Mouse (Mus musculus): ENCODE data around the gene Megf8.

Gene Megf8

GRCm38 (mm10) chr7:25316532-25317445 lies at the start of gene Megf8:
Gene Megf8 (plus strand): TSS chr7:25317164.
- DNase-seq (ENCODE audit: low spot score in 2 of 2): peak; percentile 93 to 94

DNA sequence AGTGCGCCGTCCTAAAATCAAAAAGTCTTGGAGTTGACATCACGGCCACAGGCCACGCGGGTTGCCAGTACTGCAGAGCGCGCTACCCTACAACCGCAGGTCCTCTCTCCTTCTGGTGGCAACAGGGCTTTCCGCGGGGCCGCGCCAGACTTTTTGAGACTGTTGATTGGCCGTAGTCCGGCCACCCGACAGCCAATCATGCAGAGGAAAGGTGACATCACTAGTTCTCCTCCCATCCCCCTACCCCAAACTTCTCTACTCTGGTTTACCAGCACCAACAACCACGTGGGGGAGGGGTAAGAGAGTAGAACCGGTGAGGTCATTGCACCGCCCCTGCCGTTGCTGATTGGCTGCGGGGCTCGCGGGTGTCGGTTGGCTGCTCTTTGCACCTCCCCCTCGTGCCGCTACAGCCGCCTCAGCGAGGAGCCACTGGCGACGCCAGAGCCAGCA lies 49.6 kb upstream of the Megf8 start, which contains the start of gene Cic:
Gene Cic, plus strand, starts transcription at position 404 of the 450 bp plus-strand sequence.
- peak; percentile 97 to 98 for DNase-seq (ENCODE audit: low spot score in 2 of 2)

GRCm38 (mm10) chr7:25267751-25268463 lies 49.1 kb upstream of the Megf8 start:
- DNase-seq (ENCODE audit: low spot score in 2 of 2): peak; percentile 94 to 98

GRCm38 (mm10) chr7:25268588-25268987 lies 48.4 kb upstream of the Megf8 start:
- no peak for DNase-seq (ENCODE audit: low spot score in 2 of 2)

DNA sequence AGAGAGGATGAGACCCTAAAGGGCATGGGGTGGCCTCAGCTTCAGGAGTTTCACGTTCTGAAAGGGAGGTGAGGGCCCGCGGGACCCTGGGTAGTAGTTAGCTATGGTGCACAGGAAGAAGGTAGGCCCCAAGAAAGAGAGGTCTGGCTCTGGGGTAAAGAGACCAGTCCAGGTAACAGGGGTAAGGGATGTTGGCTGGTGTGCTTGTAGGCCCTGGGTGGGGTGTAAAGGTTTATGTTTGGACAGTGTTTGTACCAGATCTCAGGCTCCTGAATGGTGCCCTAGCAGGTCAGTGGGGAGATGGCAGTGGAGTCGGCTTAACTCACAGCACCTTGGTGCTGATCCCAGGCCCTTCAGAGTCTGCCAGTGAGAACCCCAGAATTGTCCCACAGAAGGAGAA lies 47.9 kb upstream of the Megf8 start:
- DNase-seq (ENCODE audit: low spot score in 2 of 2): no peak

GRCm38 (mm10) chr7:25269545-25270271 lies 47.3 kb upstream of the Megf8 start:
- no peak for DNase-seq (ENCODE audit: low spot score in 2 of 2)

- DNase-seq (ENCODE audit: low spot score in 2 of 2): no peak
Observed at GRCm38 (mm10) chr7:25270652-25271633, 46.0 kb upstream of the Megf8 start.

DNA sequence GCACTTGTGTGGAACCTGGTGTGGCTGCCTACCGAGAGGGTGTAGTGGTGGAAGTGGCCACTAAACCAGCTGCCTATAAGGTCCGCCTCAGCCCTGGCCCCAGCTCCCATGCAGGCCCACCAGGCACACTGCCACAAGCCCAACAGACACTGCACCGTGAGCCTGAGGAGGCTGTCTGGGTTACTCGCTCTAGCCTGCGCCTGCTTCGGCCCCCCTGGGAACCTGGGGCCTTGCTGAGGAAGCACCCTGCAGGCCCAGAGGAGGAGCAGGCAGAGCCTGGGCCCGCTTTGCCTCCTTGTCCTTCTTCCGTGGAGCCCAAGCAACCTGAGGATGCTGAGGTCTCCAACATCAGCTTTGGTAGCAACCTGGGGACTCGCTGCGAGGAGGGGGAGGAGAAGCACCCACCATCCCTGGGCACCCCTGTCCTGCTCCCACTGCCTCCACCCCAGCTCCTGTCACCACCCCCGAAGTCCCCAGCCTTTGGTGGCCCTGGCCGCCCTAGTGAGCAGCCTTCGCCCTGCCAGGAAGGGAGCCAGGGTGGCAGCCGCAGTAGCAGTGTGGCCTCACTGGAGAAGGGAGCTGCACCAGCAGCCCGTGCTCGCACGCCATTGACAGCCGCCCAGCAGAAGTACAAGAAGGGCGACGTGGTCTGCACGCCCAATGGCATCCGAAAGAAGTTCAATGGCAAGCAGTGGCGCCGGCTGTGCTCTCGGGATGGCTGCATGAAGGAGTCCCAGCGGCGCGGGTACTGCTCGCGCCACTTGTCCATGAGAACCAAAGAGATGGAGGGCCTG lies 45.1 kb upstream of the Megf8 start:
- no peak for DNase-seq (ENCODE audit: low spot score in 2 of 2)

- DNase-seq (ENCODE audit: low spot score in 2 of 2): no peak
Observed at GRCm38 (mm10) chr7:25272445-25273258, 44.3 kb upstream of the Megf8 start.

GRCm38 (mm10) chr7:25273259-25274241 lies 43.4 kb upstream of the Megf8 start:
- no peak for DNase-seq (ENCODE audit: low spot score in 2 of 2)

GRCm38 (mm10) chr7:25274571-25274970 lies 42.4 kb upstream of the Megf8 start:
- DNase-seq (ENCODE audit: low spot score in 2 of 2): no peak

GRCm38 (mm10) chr7:25274996-25275395 lies 42.0 kb upstream of the Megf8 start:
- DNase-seq (ENCODE audit: low spot score in 2 of 2): no peak

DNA sequence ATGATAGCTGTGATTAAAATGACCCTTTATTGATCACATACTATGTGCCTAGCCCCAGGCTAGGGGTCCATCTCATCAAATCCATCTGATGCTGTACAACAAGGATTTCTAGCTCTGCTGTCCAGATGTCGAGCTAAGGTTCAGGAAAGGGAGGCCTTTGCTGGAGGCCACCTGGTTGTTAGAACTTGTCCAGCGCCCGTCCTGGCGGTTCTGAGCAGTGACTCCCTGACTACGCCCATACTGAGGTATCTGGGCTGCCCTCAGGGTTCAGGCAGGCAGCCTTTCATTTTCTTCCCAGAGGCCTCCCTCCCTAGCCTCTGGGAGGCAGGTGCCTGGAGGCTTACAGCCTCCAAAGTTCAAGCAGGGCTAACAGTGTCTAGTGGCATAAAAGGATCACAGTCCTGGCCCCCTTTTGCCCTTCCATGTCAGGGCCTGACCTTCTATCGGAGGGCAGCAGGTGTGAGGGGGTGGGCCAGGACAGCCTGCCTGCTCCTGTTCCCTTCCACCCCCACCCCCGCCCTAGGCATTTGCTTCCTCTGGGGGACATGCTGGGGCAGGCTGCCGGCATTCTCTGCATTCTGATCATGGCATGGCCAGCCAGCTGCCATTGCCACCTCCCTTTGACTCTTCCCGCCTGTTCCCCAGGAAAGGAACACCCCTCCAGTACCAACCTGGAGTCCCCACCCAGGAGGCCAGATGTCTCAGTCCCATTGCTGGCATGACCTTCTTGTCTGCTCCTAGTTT lies 41.2 kb upstream of the Megf8 start:
- no peak for DNase-seq (ENCODE audit: low spot score in 2 of 2)

DNA sequence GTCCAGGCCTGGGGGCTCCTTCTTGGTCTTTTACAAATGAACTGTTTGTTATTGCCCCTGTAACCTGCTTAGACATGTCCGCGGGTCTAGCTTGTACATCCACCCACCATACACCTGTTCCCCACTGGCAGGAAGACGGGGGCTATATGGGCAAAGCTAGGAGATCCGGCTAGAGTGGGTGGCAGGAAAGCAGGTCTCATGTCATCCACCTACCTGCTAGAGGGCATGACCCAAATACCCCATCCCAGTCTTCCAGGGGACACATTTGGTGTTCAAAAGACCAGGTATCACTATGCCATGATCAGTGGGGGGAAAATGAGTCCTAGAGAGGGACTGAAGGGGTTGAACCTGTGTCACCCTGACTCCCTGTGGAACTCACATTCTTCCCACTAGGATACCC lies 39.6 kb upstream of the Megf8 start:
- no peak for DNase-seq (ENCODE audit: low spot score in 2 of 2)

GRCm38 (mm10) chr7:25277998-25278340 lies 39.0 kb upstream of the Megf8 start:
- DNase-seq (ENCODE audit: low spot score in 2 of 2): no peak

DNA sequence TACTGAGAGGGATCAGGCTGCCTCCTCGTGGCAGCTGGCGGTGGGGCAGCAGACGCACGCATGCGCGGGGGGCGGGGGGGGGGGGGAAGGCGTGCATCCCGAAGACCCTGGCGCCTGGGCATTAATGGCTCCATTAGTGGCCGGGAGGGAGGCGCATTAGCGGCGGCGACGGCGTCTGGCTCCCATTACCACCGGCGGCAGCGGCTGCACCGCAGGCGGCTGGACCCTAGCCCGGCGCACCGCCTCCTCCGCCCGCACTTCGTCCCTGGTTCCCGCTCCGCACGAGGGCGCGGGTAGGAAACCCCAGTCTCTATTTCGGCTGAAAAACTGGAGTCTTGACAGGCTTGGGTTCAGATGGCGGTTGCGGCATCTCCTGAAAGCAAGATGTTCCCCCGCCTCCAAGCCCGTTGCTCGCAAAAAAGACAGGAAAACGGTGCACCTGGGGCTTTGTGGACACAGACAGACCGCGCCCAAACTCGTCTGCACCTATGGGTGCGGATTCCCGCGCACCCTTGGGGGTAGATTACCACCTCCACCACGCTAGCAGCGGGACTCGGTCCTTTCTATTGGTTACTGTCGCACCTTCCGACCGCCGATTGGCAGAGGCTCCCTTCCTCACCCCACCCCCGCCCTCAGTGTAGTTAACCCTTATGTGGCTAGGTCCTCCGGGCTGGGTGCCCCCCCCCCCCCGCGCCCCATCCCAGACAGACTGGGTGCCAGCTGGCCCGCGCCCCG lies 38.5 kb upstream of the Megf8 start:
- DNase-seq (ENCODE audit: low spot score in 2 of 2): peak; percentile 65 to 78
